Mouse (Mus musculus) midbrain, embryonic 12.5 days (tissue): ENCODE results near the gene Nfat5. TPM values are rescaled to one million over a fixed set of nuclear protein-coding genes. Genes with fewer than 3 reads are reported as not detected.
A peak's percentile ranks its signal among the peaks of the same experiment; 100 is the strongest.

Experiments
- ATAC-seq: fragments of 200-750 bp; cut with Nextera tagmentation; 2 replicates; pipeline ENCODE4 v1.8.0; 2017; ENCODE audit warnings: low read depth, moderate TSS enrichment, moderate library complexity; ENCODE audit not compliant: low FRiP score
- H3K27ac ChIP-seq: fragments of 300-500 bp; sonication (generic); replicated peaks from 2 replicates; pipeline ENCODE4 v1.5.1; 2016; ENCODE audit warnings: mild to moderate bottlenecking
- H3K27me3 ChIP-seq: fragments of 300-500 bp; sonication (generic); 2 replicates; pipeline ENCODE4 v1.6.1; 2016; ENCODE audit warnings: mild to moderate bottlenecking
- H3K36me3 ChIP-seq: fragments of 300-500 bp; sonication (generic); 2 replicates; pipeline ENCODE4 v1.6.1; 2016
- H3K4me1 ChIP-seq: fragments of 300-500 bp; sonication (generic); 2 replicates; pipeline ENCODE4 v1.6.1; 2016
- H3K4me2 ChIP-seq: fragments of 300-500 bp; sonication (generic); replicated peaks from 2 replicates; pipeline ENCODE4 v1.6.1; 2016; ENCODE audit warnings: mild to moderate bottlenecking, moderate library complexity
- H3K4me3 ChIP-seq: fragments of 300-500 bp; sonication (generic); 2 replicates; pipeline ENCODE4 v1.5.1; 2016; ENCODE audit warnings: mild to moderate bottlenecking
- H3K9ac ChIP-seq: fragments of 300-500 bp; sonication (generic); replicated peaks from 2 replicates; pipeline ENCODE4 v1.6.1; 2016; ENCODE audit warnings: mild to moderate bottlenecking, moderate library complexity
- H3K9me3 ChIP-seq: fragments of 300-500 bp; sonication (generic); 2 replicates; pipeline ENCODE4 v1.6.1; 2016; ENCODE audit warnings: mild to moderate bottlenecking
- whole genome bisulfite sequencing: fragments of 180-500 bp; shearing (Covaris S2); methylation state at CpG from one replicate; pipeline ENCODE4 v1.1.7; 2016; 5-methylcytosine and 5-hydroxymethylcytosine counted together
- polyA plus RNA-seq: library from polyadenylated mRNA; unstranded; fragments of >200 nt; fragmentation: Nextera tagmentation; extraction: Ambion mirVana; gene quantifications from 2 replicates; pipeline ENCODE4 v1.2.1, GENCODE M21; 2016

Nfat5 gene
- polyA plus RNA-seq, 1 experiment from 2014 or later, result 14.3 TPM

DNA sequence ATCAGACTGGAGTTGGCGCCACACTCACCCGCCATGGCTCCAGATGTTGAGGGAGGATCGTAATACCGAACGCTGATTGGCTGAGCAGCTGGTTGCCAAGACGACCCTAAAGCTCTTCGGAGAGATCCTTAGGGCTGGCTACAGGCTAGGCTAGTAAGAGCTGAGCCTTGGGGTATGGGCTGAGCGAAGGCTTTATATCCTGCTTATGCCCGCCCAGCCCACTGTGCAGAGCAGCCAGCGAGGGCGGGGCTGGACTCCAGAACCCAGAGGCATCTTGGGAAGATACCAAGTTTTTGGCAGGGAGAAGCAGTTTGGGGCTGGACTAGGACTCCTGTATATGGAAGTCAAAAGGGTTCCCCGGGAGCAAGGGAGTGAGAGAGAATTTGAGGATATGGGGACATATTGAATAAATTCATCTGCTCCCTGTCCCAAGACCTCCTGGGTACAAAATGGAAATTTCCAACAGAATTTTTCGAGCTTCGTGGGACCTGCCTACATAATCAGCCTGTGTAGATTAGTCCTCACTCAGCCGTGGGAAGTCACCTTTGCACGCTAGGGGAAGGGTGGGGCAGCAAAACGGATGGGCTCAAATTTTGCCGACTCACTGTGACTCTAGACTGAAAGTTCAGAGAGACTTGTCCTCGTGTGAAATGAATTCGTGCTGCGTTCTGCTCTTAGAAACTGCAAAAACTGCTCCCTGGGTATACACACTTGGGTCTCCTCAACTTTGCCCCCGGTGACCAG lies 109.9 kb downstream of the Nfat5 start, which contains the start of gene Nqo1:
TSS of gene Nqo1 (minus strand) at position 169 of the 744 bp plus-strand sequence.
- Histone ChIP-seq H3K27me3 (no peaks in the 10 kb centered on the region; the same call in 1 of the 2 replicates), H3K9me3 (no peaks in the 10 kb centered on the region), H3K4me2 (peak within 1 kb of the TSS; percentile 54), H3K4me1 (peaks cover 11% of the 10 kb centered on the region; the same call in 1 of the 2 replicates), H3K9ac (0 out of 2 replicates have a peak within 1 kb of the TSS, but pooled peaks have one; percentile 4), H3K27ac (no peak within 1 kb of the TSS), H3K4me3 (peak within 1 kb of the TSS; percentile 32), H3K36me3 (0 out of 2 replicates have a peak, but pooled peaks cover 7% of the 10 kb centered on the region)
- peak; percentile 98 for ATAC-seq
- WGBS, result 14% methylated on average over 22 of the region's 22 CpGs

DNA sequence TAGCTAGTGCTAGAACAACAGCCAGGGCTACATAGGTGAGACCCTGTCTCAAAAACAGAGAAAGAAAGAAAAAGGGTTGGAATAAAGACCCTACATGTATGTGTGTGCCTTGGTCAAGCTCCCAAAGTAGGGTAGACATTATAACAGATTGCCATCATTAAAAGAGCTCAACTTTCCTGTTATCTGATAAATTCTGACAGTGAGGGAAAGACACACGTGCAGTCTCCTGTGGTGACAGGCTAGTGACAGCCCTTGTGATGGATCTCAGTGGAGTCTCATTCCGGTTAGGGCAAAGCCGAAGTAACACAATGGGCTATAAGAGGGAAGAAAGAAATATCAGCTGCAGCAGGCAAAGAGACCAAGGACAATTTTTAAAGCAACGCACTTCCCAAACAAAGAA lies 110.8 kb downstream of the Nfat5 start:
- no peak overlapping the region for H3K9ac ChIP-seq
- no peak overlapping the region for H3K27ac ChIP-seq
- no peak overlapping the region for H3K4me2 ChIP-seq
- no peaks in the 10 kb centered on the region for H3K27me3 ChIP-seq
- H3K36me3 ChIP-seq, result peaks cover 12% of the 10 kb centered on the region; the same call in 1 of the 2 replicates
- ATAC-seq, result no peak
- WGBS, result 84% methylated on average over 4 of the region's 4 CpGs
- no peaks in the 10 kb centered on the region for H3K9me3 ChIP-seq
- peaks cover 11% of the 10 kb centered on the region; the same call in 1 of the 2 replicates for H3K4me1 ChIP-seq
- H3K4me3 ChIP-seq, result no peak overlapping the region

DNA sequence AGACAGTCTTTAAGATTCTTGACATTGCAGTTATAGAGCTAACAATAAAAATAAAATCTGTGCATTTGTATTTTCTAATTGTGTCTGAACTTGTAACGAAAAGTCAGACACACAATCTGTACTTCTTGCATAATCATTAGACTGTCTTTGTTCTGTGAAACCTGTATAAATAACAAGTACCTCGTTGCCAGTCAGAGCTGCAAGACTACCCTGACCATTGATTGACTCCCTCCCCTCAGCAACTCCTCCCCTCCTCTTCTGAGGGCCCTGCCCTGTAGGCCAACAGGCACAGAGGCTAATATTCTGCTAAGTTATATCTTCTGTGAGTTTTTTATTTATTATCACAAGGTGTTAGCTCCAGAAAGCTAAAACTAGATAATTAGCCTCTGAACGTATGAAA lies 112.7 kb downstream of the Nfat5 start:
- Histone ChIP-seq H3K36me3 (peaks cover 30% of the 10 kb centered on the region), H3K9me3 (no peaks in the 10 kb centered on the region), H3K27ac (no peak overlapping the region), H3K27me3 (no peaks in the 10 kb centered on the region), H3K4me3 (no peak overlapping the region), H3K4me2 (no peak overlapping the region), H3K4me1 (peaks cover 11% of the 10 kb centered on the region; the same call in 1 of the 2 replicates), H3K9ac (no peak overlapping the region)
- ATAC-seq, result no peak
- 70% methylated on average over 3 of the region's 3 CpGs for WGBS

DNA sequence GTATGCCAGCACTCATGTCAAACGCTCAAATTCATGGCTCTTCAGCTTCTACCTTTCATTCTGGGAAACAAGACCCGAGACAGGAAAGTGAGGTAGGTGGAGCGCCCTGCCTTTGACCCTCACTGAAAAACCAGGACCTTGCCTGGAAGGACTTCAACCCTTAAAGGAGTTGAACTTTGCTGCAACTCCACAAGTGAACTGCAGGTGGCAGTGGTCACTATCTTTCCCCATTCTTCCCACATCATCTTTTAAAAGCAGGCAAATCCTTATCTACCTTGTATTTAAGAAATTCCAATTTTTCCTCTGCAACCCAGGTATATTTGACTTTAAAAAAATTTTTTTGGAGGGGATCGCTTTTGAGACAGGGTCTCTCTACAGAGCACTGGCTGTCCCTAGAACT lies 118.1 kb downstream of the Nfat5 start:
- Histone ChIP-seq H3K4me1 (no peaks in the 10 kb centered on the region), H3K9me3 (no peaks in the 10 kb centered on the region), H3K36me3 (peaks cover 83% of the 10 kb centered on the region), H3K27me3 (no peaks in the 10 kb centered on the region), H3K4me3 (no peak overlapping the region), H3K27ac (no peak overlapping the region), H3K4me2 (no peak overlapping the region), H3K9ac (no peak overlapping the region)
- WGBS, result 79% methylated on average over 4 of the region's 4 CpGs
- ATAC-seq, result no peak

GRCm38 (mm10) chr8:107412552-107412951 lies 119.3 kb downstream of the Nfat5 start:
- Histone ChIP-seq H3K27me3 (no peaks in the 10 kb centered on the region), H3K9ac (no peak overlapping the region), H3K27ac (no peak overlapping the region), H3K36me3 (peaks cover 94% of the 10 kb centered on the region), H3K9me3 (no peaks in the 10 kb centered on the region), H3K4me1 (no peaks in the 10 kb centered on the region), H3K4me2 (no peak overlapping the region), H3K4me3 (no peak overlapping the region)
- WGBS, result 91% methylated on average over 8 of the region's 8 CpGs
- ATAC-seq, result no peak

DNA sequence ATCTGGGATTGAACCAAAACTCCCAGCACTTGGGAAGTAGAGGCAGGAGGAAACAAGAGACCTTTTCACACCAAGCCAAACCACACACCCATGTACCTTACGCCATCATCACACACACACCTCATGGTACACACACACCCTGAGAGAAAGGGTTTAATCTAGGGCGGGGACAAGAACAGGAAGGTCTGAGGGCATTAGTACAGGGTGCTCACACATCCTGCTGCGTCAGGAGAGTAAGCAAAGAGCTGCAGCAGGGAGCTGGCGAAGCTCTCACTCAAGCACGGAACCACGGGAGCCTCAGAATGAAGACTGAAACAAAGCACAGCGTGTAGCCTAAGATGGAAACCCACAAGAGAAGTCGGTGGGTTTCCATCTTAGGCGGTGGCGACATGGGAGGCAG lies 120.6 kb downstream of the Nfat5 start:
- Histone ChIP-seq H3K4me2 (no peak overlapping the region), H3K9ac (no peak overlapping the region), H3K27ac (no peak overlapping the region), H3K9me3 (no peaks in the 10 kb centered on the region), H3K36me3 (peaks cover 97% of the 10 kb centered on the region), H3K27me3 (no peaks in the 10 kb centered on the region), H3K4me1 (no peaks in the 10 kb centered on the region), H3K4me3 (no peak overlapping the region)
- 89% methylated on average over 10 of the region's 10 CpGs for WGBS
- no peak for ATAC-seq

DNA sequence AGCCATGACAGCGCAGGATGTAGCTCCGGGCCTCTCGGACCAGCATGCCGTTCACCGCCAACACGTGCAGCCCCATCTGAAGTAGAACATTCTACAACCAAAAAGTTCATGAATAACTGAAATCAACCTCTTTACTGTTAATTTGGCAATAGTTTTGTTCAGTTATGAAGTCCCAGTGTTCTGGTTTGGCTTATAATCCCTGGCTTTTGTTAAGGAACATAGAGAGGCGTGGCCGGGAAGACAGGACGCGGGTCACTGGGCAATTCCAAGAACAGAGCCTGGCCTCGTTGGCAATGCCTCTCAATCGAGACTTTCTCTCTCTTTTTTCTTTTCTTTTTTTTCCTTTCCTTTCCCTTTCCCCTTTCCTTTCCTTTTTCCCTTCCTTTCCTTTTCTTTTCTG lies 123.7 kb downstream of the Nfat5 start:
- peaks cover 97% of the 10 kb centered on the region for H3K36me3 ChIP-seq
- 86% methylated on average over 12 of the region's 12 CpGs for WGBS
- ATAC-seq, result no peak
- H3K4me1 ChIP-seq, result peaks cover 3% of the 10 kb centered on the region; the same call in 1 of the 2 replicates
- H3K9me3 ChIP-seq, result no peaks in the 10 kb centered on the region
- no peaks in the 10 kb centered on the region for H3K27me3 ChIP-seq
- H3K27ac ChIP-seq, result no peak overlapping the region
- H3K4me3 ChIP-seq, result no peak overlapping the region
- no peak overlapping the region for H3K9ac ChIP-seq
- no peak overlapping the region for H3K4me2 ChIP-seq

DNA sequence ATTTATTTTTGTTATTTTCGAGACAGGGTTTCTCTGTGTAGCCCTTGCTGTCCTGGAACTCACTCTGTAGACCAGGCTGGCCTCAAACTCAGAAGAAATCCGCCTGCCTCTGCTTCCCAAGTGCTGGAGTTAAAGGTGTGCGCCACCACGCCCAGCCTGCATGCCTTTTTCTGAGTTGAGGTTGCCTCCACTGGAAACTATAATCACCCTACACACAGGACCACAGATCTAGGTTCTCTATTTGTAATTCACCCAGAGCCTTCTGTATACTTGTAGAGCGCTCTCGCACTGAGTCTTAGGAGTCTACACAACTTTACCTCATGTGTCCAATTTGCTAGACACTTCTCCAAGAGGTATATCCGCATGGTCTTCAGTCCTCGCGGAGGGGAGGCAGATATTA lies 130.9 kb downstream of the Nfat5 start:
- peak overlapping the region; percentile 70 for H3K4me3 ChIP-seq
- 30% methylated on average over 9 of the region's 9 CpGs for WGBS
- H3K4me2 ChIP-seq, result peak overlapping the region; percentile 79
- peaks cover 32% of the 10 kb centered on the region for H3K36me3 ChIP-seq
- 0 out of 2 replicates have a peak, but pooled peaks cover 4% of the 10 kb centered on the region for H3K27me3 ChIP-seq
- H3K9me3 ChIP-seq, result no peaks in the 10 kb centered on the region
- peak overlapping the region; percentile 80 for H3K9ac ChIP-seq
- H3K27ac ChIP-seq, result no peak overlapping the region
- ATAC-seq, result no peak
- H3K4me1 ChIP-seq, result peaks cover 17% of the 10 kb centered on the region

- peak; percentile 99 for ATAC-seq
- Histone ChIP-seq H3K4me3 (peak within 1 kb of the TSS; percentile 70), H3K36me3 (peaks cover 27% of the 10 kb centered on the region), H3K27ac (peak within 1 kb of the TSS; percentile 47), H3K4me1 (peaks cover 17% of the 10 kb centered on the region), H3K27me3 (0 out of 2 replicates have a peak, but pooled peaks cover 4% of the 10 kb centered on the region), H3K9me3 (no peaks in the 10 kb centered on the region), H3K9ac (peak within 1 kb of the TSS; percentile 80), H3K4me2 (peak within 1 kb of the TSS; percentile 79)
- under 1% methylated on average over 50 of the region's 50 CpGs for WGBS
These were observed 131.4 kb downstream of the Nfat5 start, which contains the start of gene Nob1 for GRCm38 (mm10) chr8:107424597-107425229. Nob1 (minus strand) TSS chr8:107425051.

GRCm38 (mm10) chr8:107425230-107425597 lies 131.9 kb downstream of the Nfat5 start:
- H3K4me3 ChIP-seq, result no peak overlapping the region
- H3K27ac ChIP-seq, result no peak overlapping the region
- ATAC-seq, result 0 out of 2 replicates have a peak, but pooled peaks have one; percentile 4
- 0 out of 2 replicates have a peak, but pooled peaks cover 4% of the 10 kb centered on the region for H3K27me3 ChIP-seq
- H3K9ac ChIP-seq, result no peak overlapping the region
- 54% methylated on average over 8 of the region's 8 CpGs for WGBS
- H3K4me2 ChIP-seq, result no peak overlapping the region
- peaks cover 22% of the 10 kb centered on the region for H3K36me3 ChIP-seq
- no peaks in the 10 kb centered on the region for H3K9me3 ChIP-seq
- peaks cover 17% of the 10 kb centered on the region for H3K4me1 ChIP-seq
